Mouse (Mus musculus) heart, postnatal 36 days (tissue): ENCODE results near the gene 1700023F06Rik. TPM values are rescaled to one million over a fixed set of nuclear protein-coding genes. Genes with fewer than 3 reads are reported as not detected.
"Not testable (repeated sequence)": the region's sequence is repeated elsewhere in the genome, so short reads cannot be mapped to it uniquely, and the experiment has no call there.

Source experiments
- DNase-seq, 2 experiments: peaks; one replicate each; pipeline ENCODE4 v3.0.0; 2021 to 2022
- intact Hi-C: fragments of 180-260 bp; cut with DNase I; formaldehyde crosslinking; loops from one replicate; pipeline ENCODE4 v1.15.1; 2025
- total RNA-seq, 2 experiments: library from RNA; stranded (reverse); gene quantifications; 2 replicates each; pipeline ENCODE4 v1.2.3; 2021

Gene 1700023F06Rik
- total RNA-seq, 2 experiments from 2014 or later = not detected

DNA sequence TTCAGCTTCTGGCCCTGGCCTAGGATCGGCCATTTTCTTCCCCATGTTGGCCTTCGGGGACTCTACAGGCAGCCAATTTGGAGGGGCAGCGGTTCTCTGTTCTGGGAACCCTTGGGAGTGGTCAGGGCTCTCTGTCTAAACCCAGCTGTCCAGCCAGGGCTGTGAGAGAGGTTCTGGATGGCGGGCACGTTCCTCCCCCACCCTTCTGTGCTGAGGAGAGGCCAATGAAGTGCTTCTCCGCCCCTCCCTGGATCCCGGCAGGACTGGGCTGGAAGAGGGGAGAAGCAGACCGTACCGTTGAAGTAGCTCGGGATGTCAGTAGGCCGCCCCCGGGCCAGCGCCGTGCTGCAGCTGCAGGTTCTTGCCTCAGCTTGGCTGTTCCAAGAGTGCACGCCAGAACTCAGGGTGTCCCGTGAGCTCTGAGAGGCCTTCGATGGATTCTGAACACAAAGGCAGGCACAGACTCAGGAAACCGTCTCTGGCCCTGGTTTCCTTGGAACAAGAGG, 15.6 kb upstream of the 1700023F06Rik start:
- peak; percentile 47 to 52 for DNase-seq
- intact Hi-C loops = no loop called here

GRCm38 (mm10) chr11:103223444-103223843, 15.1 kb upstream of the 1700023F06Rik start:
- intact Hi-C loops = no loop called here
- peak in 1 of 2 experiments; percentile 49 for DNase-seq

- DNase-seq, intact Hi-C loops: not testable (repeated sequence)
Observed at GRCm38 (mm10) chr11:103222718-103223117, 14.4 kb upstream of the 1700023F06Rik start.

GRCm38 (mm10) chr11:103221437-103221836, 13.1 kb upstream of the 1700023F06Rik start:
- intact Hi-C loops = no loop called here
- no peak for DNase-seq

- no peak for DNase-seq
- intact Hi-C loops = no loop called here
Observed at GRCm38 (mm10) chr11:103219995-103220394, 11.6 kb upstream of the 1700023F06Rik start.

GRCm38 (mm10) chr11:103219259-103219658, 10.9 kb upstream of the 1700023F06Rik start:
- intact Hi-C loops = no loop called here
- DNase-seq = no peak

- intact Hi-C loops = no loop called here
Observed at GRCm38 (mm10) chr11:103218517-103218901, 10.2 kb upstream of the 1700023F06Rik start.

DNA sequence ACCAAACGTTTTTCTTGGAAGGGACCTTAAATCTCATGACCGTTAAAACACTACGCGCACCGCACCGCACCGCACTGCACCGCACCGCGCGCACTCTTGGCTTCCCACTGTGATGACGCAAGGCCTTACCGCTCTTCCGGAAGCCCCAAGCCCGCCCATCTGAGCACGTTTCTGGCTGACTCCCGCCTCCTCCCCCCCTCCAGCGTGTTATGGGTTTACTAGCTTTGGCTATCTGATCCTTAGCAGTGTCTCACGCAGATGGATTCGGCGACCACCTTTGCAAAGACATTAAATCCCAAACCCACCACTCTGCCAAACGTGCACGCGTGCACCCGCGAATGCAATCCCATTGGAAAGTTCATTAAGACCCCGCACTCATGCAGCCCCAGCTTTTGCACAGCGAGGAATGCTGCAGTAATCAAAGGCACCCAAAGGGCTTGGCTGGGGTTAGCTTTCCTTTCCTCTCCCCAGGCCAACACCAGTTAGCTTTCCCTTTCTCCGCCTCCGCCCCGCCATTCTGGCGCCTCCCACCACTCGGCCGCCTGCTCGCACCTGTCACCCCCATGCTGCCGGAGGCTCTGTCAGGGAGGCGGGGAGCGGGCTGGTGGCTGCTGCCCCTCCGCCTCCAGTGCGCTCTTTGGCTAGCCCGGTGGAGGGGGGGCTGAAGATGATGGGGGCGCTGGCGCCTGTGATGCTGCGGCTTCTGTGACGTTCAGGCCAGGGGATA, 9.6 kb upstream of the 1700023F06Rik start, which contains the start of gene Spata32:
TSS of gene Spata32 (minus strand) at position 643 of the 727 bp plus-strand sequence.
- peak; percentile 49 to 51 for DNase-seq
- intact Hi-C loops = no loop called here

More at GRCm38 (mm10) chr11:103218517-103218901, 10.2 kb upstream of the 1700023F06Rik start:
- no peak for DNase-seq

- no peak for DNase-seq
- intact Hi-C loops = no loop called here
Observed at GRCm38 (mm10) chr11:103215355-103215754, 7.0 kb upstream of the 1700023F06Rik start.

GRCm38 (mm10) chr11:103213712-103214111, 5.4 kb upstream of the 1700023F06Rik start:
- DNase-seq = no peak
- intact Hi-C loops = no loop called here

DNA sequence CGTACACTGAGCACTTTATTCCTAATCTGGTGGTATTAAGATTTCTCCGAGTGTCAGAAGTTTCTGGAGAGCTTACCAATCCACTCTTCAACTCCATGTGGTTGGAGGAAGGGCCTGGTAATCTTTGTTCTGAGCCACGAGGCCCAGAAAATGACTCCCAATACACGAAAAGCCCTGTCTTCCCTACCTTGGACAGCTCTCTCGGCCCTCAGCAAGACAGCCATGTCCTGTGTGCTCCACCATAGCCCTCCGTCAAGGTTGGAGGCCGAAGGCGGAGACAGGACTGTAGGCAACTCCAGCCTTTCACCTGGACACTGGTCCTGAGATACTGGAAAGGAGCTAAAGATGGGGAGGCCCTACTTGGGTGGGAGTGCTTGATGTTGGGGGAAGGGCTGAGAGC, 1.9 kb upstream of the 1700023F06Rik start:
- intact Hi-C loops = no loop called here
- no peak for DNase-seq

DNA sequence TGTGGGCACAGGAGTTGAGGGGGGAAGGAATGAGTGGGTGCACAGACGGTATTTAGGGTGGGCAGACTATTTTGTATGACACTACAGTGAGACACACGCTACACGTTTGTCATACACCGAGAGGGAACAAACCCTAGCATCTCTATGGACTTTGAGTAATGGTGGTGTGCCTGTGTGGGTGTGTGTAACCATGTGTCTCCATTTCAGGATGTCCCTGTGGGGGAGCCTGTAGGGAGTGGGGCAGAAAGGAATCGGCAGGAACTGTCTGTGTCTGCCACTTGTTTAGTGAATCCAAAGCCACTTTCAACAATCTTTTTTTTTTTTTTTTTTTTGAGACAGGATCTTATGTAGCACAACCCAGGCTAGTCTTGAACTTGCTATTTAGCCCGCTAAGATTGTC, 2.2 kb downstream of the 1700023F06Rik start:
- intact Hi-C loops = no loop called here
- no peak for DNase-seq

- intact Hi-C loops = no loop called here
- DNase-seq = no peak
Observed at GRCm38 (mm10) chr11:103202376-103202775, 6.0 kb downstream of the 1700023F06Rik start.

DNA sequence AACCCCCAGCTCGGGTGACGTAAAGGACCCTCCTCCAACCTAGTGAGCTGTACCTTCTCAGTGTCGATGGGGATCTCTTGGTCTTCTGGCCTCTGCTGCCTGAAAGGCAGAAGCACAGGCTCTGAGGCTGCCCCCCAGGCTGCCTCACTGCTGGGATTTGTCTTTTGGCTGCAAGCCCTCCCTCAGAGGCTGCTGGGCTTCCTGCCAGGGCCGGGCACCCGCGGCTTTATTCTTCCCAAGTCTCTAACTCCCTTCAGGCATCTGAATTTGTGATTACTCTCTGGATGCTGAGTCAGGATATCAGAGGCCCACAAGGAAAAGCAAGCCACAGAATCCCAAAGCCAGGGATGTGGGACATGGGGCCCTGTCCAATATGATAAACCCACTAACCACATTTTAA, 6.7 kb downstream of the 1700023F06Rik start:
- intact Hi-C loops = no loop called here
- peak in 1 of 2 experiments; percentile 28 for DNase-seq

DNA sequence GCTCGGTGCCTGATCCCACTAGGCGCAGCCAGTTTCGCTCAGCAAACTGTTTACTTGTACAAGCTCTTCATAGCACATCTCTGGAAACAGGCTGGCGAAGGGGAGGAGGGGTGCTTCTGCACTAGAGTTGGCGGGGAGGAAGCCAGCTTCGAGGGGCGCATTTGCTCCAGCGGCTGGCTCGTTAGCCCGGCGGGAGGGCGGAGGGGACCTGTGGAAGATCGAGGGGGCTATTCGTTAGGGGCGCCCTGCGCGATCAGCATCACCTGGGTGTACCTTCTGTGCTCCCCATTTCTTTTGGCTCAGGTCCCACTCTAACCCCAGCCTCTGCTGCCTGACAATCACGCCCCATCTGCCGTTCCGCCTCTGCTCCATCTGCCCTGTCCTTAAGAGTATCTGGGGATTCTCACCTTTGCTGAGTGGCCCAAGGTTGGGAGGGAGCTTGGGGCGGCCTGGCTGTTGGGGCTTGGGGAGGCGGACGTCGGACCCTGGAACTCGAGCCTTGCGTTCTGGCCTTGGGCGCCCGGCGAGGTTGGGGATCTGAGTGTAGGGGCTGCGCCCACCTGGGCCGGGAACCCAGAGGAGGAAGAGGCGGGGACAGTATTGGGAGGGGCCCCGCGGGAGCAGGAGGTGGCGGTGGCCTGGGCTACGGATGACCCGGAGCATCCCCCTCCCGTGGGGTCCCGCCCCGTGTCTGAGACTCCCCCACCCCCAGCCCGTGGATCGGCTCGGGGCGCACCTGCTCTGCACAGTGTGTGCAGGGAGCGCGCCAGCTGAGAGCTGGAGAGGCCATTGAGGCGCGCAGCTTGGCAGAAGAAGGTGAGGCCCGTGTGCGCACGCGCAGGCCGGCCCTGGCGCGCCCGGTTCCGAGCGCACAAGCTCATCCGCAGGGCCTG, 9.2 kb downstream of the 1700023F06Rik start:
- DNase-seq = peak; percentile 47
- intact Hi-C loops = no loop called here

DNA sequence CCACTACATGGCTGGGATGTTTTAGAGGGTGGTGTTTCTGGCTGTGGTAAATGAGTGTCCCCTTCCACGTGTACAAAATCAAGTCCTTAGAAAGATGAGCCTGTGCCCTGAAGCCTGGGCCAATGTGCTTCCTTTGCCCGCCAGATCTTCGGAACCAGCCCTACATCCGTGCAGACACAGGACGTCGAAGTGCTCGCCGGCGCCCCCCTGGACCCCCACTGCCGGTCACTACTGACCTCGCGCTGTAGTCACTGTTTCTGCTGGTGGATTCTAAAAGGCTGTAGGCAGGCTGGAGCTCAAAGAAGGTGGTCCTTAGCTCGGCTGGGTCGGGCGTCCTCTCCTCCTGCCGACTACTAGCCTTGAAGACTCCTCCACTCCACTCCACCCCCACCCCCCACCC, 10.0 kb downstream of the 1700023F06Rik start:
- DNase-seq = no peak
- intact Hi-C loops = no loop called here

GRCm38 (mm10) chr11:103197340-103197739, 11.0 kb downstream of the 1700023F06Rik start:
- intact Hi-C loops = no loop called here
- DNase-seq = no peak

DNA sequence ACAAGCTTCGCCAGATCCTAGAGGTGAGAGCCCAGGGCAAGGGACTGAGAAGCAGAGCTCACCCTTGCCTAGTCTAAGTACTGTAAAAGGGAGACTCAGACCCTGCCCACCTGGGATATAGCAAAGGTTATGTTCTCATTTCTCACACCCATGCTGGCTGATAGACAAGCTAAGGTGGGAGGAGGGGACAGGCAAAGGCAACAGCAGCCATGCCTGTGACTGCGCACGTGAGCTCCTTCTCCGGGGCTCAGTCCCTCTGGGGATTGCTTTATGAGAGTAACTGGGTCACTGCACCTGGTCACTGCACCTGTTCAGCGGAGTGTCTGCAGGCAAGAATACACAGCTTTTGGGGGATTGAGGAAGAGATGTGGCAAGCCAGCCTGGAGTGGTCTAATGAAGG, 12.7 kb downstream of the 1700023F06Rik start:
- intact Hi-C loops = no loop called here
- no peak for DNase-seq

GRCm38 (mm10) chr11:103195236-103195635, 13.1 kb downstream of the 1700023F06Rik start:
- no peak for DNase-seq
- intact Hi-C loops = no loop called here

DNA sequence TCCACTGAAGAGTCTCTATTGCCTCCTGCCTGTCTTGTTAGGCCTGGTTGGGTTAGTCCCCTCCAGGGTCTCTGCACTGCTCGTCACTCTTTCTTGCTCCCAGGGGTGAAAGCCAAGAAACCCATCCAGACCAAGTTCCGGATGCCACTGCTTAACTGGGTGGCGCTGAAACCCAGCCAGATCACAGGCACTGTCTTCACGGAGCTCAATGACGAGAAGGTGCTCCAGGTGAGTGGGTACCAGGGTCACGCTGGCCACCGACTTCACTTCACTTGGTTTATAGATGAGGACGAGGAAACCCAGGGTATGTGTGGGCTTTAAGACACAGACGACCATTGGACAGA, 14.6 kb downstream of the 1700023F06Rik start:
- intact Hi-C loops = no loop called here

More for the DNA sequence above, 14.6 kb downstream of the 1700023F06Rik start:
- no peak for DNase-seq
